Mouse (Mus musculus) ZHBTc4 (cell line): Measurements from ENCODE around the gene Zfp239.
"Not testable (repeated sequence)": the region's sequence is repeated elsewhere in the genome, so short reads cannot be mapped to it uniquely, and the experiment has no call there.

Experiments used
- DNase-seq: peaks from one replicate; pipeline ENCODE4 v3.0.0-alpha.2; 2011; ENCODE audit warnings: low read depth, low spot score

Zfp239 gene

DNA sequence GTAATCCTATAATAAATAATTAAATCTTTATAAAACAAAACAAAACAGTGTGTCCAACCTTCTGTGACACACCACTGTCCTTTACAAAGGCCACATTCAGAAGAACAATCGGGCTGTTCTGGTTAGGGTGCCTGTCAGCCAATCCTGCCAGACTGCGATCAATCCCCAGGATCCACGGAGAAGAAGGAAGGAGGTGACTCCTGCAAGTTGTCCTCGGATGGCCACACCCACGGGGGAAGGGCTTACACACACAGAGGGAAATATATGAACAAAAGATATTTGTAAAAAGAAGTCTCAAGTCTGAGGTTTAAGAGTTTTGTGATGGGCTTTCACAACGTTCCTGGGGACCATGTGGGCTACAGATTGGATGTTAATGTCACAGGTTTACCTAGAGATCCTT lies at the start of gene Zfp239:
Gene Zfp239, plus strand, starts transcription at position 253 of the 400 bp plus-strand sequence.
- DNase-seq: peak; percentile 25

DNA sequence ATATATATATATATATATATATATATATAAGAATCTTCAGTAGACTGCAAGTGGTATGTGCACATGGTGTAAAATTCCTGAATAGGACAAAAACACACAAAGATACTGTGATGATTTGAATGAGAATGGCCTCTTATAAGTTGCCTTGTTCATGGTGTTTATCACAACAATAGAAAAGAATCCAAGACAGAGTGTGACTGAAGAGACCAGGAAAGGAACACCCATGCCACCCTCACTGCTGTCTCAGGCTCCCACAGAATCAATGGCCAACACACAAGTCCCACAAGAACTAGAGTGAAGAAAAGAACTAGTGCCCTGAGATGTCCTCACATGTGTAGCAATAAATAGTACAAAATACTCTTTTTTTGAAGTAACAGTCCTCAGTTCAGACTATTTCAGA lies 47.2 kb upstream of the Zfp239 start:
- peak; percentile 66 for DNase-seq

DNA sequence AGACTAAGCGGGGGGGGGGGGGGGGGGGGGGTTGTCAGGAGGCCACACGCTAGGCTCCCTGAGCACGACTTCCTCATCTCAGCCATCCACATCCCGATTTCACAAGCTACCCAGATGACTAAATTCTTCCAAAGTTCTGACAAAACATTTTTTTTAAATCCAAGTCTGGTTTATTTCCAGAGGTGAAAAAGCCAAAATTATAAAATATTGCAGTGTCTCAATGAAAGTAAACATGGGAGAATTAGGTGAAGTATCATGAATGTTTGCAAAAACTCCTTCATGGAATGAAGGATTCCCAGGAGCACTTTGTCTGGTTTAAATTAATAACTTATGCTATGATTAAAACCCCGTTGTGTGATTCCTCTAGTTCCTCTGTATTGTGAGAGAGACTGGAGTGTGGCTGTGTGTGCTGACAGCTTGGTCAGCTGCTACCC lies 44.8 kb upstream of the Zfp239 start:
- DNase-seq: no peak

DNA sequence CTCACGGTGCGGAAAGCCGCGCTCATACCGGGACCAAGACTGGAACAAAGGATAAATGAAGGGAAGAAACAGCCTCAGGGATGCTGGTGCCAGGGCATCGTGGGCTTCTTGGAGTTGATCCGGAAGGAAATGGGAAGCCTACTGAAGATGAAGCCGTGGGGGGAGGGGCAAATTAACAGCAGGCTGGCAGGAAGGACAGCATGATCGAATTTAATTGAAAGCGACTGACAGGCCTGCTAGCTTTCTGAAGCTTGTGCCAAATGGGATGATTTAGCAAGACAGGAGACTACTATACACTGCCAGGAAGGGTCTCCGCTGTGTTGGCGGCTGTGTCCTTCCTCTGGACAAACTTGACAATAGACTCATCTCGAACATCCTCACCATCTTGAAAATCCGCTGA lies 41.6 kb upstream of the Zfp239 start:
- DNase-seq: no peak

DNA sequence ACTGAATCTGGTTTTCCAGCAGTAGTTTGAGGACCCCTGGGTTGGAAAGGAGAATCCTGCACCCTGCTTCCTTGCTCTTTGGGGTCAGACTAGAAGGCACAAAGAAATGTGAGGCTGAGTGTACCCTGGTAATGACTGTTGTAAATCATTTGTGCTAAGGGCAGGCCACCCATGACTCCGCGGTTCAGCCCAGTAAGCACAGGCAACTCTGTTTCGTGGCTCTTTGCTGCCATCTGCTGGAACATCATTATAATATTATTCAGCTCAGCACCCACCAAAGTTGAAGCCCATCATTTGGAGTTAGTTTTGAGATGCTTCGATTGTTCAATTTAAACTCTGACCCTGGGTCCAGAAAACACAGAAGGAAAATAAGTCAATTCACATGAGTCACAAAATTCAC lies 36.5 kb upstream of the Zfp239 start:
- DNase-seq: peak; percentile 80

DNA sequence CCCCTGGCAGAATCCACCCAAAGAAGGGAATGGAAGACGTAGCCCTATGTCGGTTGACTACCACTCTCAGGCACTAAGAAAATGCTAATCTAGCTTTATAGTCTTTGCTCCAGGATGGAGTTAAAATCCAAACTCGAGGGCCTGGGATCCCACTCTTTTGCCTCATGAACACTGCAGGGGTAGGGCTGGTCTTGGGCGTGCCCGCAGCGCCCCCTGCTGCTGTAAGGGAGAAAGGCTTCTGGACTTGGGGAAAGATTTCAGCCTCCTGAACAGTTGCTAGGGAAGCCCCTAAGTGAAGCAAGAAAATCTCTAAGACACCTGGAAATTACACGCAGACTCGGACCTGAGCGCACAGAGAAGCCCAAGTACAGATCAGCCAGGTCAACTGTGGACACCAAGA lies 33.6 kb upstream of the Zfp239 start:
- DNase-seq: peak; percentile 87

DNA sequence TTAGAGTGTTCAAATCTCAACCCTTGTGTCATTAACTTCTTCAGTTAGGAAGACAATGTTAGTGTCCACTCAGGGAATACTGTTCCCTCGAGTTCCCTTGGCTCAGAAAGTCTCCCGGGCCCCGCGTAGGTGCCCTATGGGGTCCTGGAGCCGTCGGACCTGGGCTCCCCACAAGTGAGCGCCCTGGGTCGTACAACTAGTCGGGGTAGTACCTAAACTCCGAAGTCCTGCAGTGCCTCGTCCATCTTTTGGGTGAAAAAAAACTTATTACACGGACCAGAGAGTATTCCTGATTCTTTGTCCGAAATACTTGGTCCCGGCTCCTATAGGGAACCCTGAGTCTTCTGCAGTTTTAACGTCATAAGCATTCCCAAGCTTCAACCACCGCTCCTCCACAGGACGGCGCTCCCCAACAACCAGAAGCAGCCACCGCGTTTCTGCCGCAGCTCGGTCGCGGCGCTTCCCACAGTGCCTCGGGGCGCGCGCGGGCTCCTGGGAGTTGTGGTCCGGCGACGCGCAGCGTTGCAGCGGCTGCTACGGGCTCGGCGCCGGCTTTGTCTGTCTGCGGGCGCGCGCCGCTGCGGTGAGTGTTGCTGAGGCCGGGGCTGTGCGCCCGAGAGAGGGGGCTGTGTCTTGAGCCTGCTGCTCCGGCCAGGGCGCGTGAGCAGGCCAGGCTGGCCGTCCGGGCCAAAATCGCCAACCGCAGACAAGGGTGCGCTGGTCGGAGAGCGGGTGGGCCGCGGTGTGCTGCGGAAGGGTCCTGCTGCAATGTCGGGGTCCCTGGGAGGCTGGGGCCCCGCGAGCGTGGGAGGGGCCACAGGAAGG lies 21.0 kb upstream of the Zfp239 start, which contains the start of gene Zfp637:
Gene Zfp637, plus strand, starts transcription at position 495 of the 825 bp plus-strand sequence.
- peak; percentile 97 for DNase-seq

DNA sequence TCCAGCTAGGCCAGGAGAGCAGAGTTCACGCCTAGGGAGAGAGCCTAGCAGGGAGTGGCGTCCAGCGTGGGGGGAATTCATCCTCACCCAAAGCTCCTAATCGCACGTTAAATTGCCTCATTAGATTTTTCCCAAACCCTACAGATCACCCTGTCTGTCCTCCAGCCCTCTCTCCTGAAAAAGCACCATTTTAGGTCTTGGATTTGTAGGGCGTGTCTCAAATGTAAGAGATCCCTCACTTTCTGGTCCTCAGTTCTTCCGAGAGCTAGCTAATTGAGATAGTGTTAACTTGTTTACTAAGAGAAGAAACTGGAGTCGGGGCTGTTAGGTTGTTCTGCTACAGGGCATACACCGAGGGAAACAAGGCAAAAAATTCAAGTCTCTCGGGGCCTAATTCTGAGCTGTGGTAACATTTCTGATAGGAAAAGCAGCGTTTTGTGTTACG lies 20.4 kb upstream of the Zfp239 start:
- no peak for DNase-seq

DNA sequence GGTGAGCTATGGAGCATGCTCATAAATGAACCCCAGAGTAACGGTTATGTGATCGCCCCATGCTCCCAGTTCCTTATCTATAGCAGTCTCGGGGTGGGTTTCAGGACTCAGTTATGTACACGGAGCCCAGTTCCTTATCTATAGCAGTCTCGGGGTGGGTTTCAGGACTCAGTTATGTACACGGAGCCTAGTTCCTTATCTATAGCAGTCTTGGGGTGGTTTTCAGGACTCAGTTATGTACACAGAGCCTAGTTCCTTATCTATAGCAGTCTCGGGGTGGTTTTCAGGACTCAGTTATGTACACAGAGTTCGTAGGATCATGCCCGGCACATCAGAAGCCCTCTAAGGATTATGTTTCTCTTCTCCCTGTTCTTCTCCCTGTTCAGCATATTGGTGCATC lies 17.3 kb upstream of the Zfp239 start:
- DNase-seq: no peak

DNA sequence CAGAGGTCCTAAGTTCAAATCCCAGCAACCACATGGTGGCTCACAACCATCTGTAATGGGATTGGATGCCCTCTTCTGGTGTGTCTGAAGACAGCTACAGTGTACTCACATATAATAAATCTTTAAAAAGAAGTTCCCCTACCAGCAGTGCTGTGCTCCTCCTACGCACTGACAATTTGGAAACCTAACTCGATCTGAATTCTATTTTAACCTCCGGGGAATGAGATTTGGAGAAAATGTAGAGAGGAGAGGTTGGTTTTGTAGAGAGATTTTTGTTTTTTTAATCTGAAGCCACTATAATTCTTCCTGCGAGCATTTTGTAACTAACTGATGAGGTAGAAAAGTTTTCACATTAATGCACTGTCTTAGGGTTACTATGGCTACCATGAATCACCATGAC lies 15.2 kb upstream of the Zfp239 start:
- DNase-seq: not testable (repeated sequence)

DNA sequence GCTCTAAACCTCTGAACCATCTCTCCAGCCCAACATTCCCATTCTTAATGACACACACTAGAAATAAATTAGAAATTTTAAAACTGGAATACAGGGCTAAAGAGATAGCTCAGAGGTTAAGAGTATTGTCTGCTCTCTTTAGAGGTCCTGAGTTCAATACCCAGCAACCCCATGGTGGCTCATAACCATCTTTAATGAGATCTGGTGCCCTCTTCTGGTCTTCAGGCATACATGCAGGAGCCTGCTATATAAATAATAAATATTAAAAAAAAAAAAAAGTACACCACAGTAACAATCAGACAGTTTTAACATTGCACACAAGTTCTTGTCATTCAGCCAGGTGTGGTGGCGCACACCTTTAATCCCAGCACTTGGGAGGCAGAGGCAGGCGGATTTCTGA lies 14.1 kb upstream of the Zfp239 start:
- DNase-seq: peak; percentile 37

DNA sequence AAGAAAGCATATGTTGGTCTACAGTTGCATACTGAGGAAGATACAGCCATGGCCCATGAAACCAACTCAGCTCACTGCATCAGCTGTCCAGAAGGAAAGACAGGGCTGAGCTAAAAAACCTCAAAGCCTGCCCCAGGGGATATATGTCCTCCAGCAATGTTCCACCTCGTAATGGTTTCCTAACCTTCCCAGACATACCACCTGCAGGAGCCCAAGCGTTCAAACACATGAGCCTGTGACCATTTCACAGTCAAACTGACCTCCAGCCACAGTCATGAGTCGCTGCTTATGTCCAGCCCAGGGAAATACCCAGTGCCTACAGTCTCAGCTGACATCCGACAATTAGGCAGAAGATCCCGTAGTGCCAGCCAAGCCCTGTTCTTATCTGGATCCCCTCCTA lies 13.3 kb upstream of the Zfp239 start:
- DNase-seq: no peak

DNA sequence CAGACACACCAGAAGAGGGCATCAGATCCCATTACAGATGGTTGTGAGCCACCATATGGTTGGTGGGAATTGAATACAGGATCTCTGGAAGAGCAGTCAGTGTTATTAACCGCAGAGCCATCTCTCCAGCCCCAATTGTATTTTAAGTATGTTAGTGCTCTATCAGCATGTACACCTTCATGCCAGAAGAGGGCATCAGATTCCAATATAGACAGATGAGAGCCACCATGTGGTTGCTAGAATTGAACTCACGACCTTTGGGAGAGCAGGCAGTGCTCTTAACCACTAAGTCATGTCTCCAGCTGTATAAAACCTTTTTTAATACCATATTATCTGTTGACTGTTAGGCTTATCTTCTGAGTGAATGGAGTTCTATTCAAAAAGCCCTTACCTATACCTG lies 10.2 kb upstream of the Zfp239 start:
- peak; percentile 29 for DNase-seq

DNA sequence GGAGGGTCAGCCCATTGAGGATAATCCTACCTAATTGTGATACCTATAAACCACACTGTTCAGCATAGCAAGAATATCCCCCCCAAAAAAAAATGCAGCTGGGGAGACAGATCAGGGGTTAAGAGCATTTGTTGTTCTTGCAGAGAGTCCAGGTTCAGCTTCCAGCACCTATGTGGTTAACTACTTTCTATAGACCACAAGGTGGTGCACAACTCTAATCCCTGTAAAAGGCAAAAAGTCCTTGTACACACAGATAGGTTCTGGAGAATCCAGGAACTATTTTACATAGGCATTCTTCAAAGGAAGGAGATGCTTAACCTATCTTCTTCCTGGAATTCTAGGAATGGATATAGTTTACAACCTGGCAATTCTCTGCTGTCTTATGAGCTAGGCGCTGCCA lies 3.9 kb upstream of the Zfp239 start:
- DNase-seq: peak; percentile 51

DNA sequence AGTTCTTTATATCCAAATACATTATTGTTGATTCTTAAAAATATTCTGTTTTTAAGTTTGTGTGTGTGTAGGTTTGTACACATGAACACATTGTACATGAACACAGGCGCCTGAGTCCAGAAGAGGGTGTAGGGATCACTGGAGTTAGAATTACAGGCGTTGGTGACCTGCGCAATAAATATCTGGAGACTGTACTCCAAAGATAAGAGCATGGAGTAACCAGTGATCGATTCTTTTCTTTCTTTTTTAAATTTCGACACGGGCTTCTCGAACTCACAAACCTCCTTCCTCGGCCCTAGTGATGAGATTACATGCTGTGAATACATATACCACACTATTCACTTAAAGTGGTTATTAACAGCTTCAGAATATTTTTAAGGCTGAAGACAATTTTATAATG lies 565 bp downstream of the Zfp239 start:
- DNase-seq: no peak

DNA sequence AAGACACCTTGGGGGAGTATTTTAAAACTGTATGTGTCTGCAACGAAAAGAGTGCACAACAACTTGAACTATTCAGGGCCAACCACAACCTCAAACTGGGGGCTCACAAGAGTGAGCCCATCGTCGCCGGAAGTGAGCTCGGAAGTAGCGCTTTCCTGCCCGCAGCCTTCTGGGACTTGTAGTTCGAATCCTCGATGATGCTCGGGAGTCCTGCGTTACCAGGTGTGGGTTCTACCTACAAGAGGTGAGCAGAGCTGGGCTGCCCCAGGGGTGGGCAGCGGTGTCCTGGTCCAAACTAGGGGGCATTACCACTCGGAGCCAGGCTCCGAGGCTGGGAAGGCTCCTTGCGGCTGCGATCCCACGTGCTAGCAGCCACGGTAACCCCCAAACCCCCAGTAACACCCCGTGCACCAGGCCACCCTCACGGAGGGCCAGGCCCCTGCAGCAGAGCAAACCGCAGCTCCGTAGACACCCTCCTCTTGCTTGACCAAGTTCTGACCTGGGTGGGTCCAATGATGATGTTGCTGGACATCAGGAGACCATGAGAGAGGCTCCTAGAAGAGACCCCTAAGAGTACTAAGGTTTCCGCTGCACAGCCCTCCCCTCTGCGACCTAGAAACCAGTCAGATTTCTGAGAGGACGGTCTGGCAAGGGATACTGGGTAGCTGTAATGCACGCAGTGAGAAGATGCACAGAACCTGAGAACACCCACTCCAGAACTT lies 1.2 kb downstream of the Zfp239 start:
- DNase-seq: peak; percentile 81

DNA sequence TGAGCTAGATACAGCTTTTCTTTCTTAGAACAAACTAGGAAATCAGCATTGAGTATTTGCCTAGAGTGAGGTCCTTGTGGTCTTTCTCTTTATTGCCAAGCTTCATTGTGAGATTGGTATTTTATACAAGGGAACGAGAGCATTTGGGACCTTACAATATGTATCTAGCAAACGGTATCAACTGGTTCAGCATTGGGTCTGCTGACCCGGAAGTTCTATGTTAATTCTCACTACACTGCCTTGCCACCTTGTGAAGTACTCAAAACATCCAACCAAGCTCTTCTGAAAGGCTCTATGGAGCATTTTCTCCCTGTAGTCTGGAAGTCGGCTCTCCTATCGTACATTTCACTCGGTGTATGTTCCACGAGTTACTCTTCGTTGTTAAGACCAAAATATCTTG lies 1.9 kb downstream of the Zfp239 start:
- DNase-seq: no peak

DNA sequence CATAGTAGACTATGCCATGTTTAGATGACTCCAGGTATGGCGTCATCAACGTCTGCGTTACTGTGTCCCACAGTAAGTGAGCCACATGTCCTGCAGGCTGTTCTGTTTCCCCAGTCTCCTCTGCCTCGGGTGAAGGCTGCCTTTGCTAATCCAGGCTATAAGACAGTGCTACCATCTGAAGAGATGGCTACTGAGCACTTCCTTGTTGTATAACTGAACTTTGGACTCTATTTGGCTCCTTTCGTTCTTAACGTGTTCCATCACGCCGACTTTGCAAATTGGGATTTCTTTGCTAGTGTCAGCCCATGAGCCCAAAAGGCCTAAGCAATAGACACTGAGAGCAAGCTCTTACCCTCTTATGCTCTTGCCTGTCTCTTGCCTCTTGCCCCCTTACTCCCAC lies 6.3 kb downstream of the Zfp239 start:
- no peak for DNase-seq

DNA sequence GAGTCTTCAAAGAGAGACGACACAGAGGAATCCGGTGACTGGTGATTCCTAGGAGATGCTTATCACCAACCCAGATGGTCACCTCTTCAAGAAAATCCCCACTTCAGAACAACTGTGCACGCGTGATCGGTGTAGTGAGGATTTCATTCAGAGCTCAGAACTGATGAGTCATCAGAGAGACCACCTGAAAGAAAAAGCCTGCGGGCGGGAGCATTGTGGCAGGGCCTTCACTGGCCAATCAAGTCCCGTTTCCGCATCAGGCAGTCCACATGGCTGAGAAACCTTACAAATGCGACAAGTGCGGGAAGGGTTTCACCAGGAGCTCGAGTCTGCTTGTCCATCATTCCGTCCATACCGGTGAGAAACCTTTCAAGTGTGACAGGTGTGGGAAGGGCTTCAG lies 9.1 kb downstream of the Zfp239 start:
- DNase-seq: peak; percentile 68

DNA sequence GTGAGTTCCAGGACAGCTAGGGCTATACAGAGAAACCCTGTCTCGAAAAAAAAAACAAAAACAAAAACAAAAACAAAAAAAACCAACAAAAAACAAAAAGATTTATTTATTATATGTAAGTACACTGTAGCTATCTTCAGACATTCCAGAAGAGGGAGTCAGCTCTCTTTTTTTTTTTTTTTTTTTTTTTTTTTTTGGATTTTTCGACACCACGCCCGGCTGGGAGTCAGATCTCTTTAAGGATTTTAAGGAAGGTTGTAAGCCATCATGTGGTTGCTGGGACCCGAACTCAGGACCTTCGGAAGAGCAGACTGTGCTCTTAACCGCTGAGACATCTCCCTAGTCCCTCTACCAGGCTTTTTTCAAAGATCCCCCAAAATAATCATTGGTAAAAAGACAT lies 11.6 kb downstream of the Zfp239 start:
- not testable (repeated sequence) for DNase-seq

DNA sequence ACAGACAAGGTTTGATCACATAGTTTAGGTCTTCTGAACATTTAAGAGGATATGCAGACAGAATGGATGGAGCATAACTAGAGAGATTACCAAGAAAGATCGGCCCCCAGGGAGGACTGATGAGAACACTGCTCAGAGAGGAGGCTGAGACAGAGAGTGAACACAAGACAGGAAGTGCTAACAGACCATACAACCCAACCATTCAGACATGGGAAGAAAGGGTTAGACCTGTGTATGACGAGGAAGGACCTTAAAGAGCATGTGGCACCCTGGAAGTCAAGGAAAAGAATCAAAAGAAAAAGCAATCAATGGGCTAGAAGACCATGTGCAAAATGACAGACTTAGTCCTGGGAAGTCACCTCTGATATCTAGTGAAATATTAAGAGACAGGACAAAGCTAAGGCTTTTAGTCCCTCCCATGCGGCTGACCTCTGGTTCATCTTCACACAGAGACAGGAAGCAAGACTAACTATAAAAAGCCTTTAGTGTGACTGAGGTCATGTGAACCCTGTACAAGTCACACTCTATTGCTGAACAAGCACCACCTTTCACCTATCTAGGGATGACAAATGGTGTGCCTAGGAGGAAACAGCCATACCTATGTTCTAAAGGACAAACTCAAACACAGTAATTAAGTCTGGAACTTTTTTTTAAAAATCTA lies 12.9 kb downstream of the Zfp239 start:
- DNase-seq: no peak

DNA sequence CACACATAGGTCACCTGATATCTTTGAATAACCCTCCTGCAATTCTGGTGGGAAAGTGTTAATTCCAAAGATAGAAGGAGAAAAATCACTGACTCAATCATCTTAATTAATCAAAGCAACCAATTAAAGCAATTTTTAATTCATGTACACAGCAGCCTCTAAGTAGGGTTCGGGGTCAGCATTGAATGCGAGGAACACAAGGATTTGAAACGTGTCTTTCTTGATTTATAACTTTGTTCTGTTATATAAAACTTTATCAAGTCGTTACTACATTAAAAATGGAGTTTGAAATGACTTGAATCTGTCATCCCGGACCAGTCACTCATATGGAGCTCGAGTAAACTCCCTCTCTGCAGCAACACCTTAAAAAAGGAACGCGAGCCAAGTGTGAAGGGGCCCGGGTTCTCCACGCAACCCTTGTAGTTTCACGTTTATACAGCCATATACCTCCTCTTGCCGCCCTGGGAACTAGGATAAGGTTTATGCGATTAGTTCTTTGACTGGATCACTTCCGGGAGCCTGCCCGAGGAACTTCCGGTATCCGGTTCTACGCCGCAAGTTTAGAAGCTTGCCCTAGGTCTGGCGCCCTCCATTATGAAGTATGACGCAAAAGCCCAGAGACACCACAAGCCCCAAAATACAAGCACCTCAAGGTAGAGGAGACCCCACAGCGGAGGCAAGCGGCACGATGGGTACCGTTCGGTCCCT lies 17.0 kb downstream of the Zfp239 start:
- DNase-seq: peak; percentile 93
